In genomic region chr14:32165278-32166061, GRCm38 (mm10) we compare ENCODE assay signal across 8 mouse cellular contexts. TPM values are rescaled to one million over a fixed set of nuclear protein-coding genes. Genes with fewer than 3 reads are reported as not detected.
DNase-seq lines count a peak whose midpoint lies in the region; ATAC-seq lines count a peak whose summit lies in the region.

No protein-coding gene starts in this region.

- H3K27me3 ChIP-seq in hindbrain, embryonic 12.5 days = no peaks in the 10 kb centered on the region

- H3K4me3 ChIP-seq in hindbrain, embryonic 12.5 days = peak overlapping the region; percentile 49

- DNase-seq in NIH3T3 (ENCODE audit: low read depth) = peak; percentile 72
- DNase-seq in cerebellum, adult 9-11 months = peak; percentile 90
- DNase-seq in frontal cortex, postnatal 10 days (ENCODE audit: low spot score in 2 of 2) = peak; percentile 31 to 47
- DNase-seq in layer of hippocampus, postnatal 36 days = peak; percentile 26 to 30
- peak; percentile 85 to 86 for DNase-seq in lung, postnatal 4 days
- peak; percentile 68 for DNase-seq in retina, postnatal 1 day
- DNase-seq in urinary bladder, adult 2 months (ENCODE audit: low spot score) = peak; percentile 75

- no peaks in the 10 kb centered on the region for H3K36me3 ChIP-seq in hindbrain, embryonic 12.5 days

- WGBS in hindbrain, embryonic 12.5 days = 2% methylated on average over 33 of the region's 42 CpGs

- peaks cover 25% of the 10 kb centered on the region for H3K4me1 ChIP-seq in hindbrain, embryonic 12.5 days

- H3K9ac ChIP-seq in hindbrain, embryonic 12.5 days = peak overlapping the region; percentile 68

- no peaks in the 10 kb centered on the region for H3K9me3 ChIP-seq in hindbrain, embryonic 12.5 days (replicated peaks)

- peak overlapping the region; percentile 73 for H3K27ac ChIP-seq in hindbrain, embryonic 12.5 days

- ATAC-seq in hindbrain, embryonic 12.5 days (ENCODE audit: low FRiP score) = peak; percentile 54; the same call in 1 of the 2 replicates

- peak overlapping the region; percentile 99 for H3K4me2 ChIP-seq in hindbrain, embryonic 12.5 days (replicated peaks)

RNA-seq across cellular contexts. Expression of gene Ncoa4, which starts 5.8 kb away (rescaled TPM):
- polyA plus RNA-seq in hindbrain, embryonic 12.5 days (2016; fragmentation: Nextera tagmentation; extraction: Ambion mirVana) = 96.2 and 99.4 TPM in 2 replicates
- 100 to 1,000 TPM; 102 to 111 TPM for total RNA-seq in layer of hippocampus, postnatal 36 days (2021)
- polyA plus RNA-seq in urinary bladder, adult 2 months (2012; rRNA removed) = 77.0 and 77.6 TPM in 2 replicates

RNA-seq across cellular contexts. Expression of gene Msmb, which starts 23.6 kb away (rescaled TPM):
- not detected in 2 replicates for polyA plus RNA-seq in hindbrain, embryonic 12.5 days (2016; fragmentation: Nextera tagmentation; extraction: Ambion mirVana)
- total RNA-seq in layer of hippocampus, postnatal 36 days (2021) = not detected
- not detected in 2 replicates for polyA plus RNA-seq in urinary bladder, adult 2 months (2012; rRNA removed)

RNA-seq across cellular contexts. Expression of gene Timm23, which starts 36.2 kb away (rescaled TPM):
- polyA plus RNA-seq in hindbrain, embryonic 12.5 days (2016; fragmentation: Nextera tagmentation; extraction: Ambion mirVana) = 196 and 201 TPM in 2 replicates
- 10 to 100 TPM; 71.3 to 81.9 TPM for total RNA-seq in layer of hippocampus, postnatal 36 days (2021)
- polyA plus RNA-seq in urinary bladder, adult 2 months (2012; rRNA removed) = 83.2 and 92.1 TPM in 2 replicates

RNA-seq across cellular contexts. Expression of gene Parg, which starts 36.3 kb away (rescaled TPM):
- polyA plus RNA-seq in hindbrain, embryonic 12.5 days (2016; fragmentation: Nextera tagmentation; extraction: Ambion mirVana) = 57.7 and 66.5 TPM in 2 replicates
- 10 to 100 TPM; 43.0 to 49.8 TPM for total RNA-seq in layer of hippocampus, postnatal 36 days (2021)
- 11.4 and 14.3 TPM in 2 replicates for polyA plus RNA-seq in urinary bladder, adult 2 months (2012; rRNA removed)

Comparison
In these comparisons a context has a peak if more than half of its experiments do, and no peak if none do; other contexts are left out.
1. Peak in every context shown above with its lines: DNase-seq, ATAC-seq, H3K4me3 ChIP-seq and H3K27ac ChIP-seq.
2. DNase-seq: peak in every context shown above with its lines; median percentile 90 in cerebellum, adult 9-11 months; 86 in lung, postnatal 4 days; 75 in urinary bladder, adult 2 months; 72 in NIH3T3; 68 in retina, postnatal 1 day; 39 in frontal cortex, postnatal 10 days; 28 in layer of hippocampus, postnatal 36 days.